In genomic region chr13:38036343-38037043, GRCm38 (mm10) we compare ENCODE assay signal across 8 mouse cellular contexts. TPM values are rescaled to one million over a fixed set of nuclear protein-coding genes. Genes with fewer than 3 reads are reported as not detected.
DNase-seq lines count a peak whose midpoint lies in the region; ATAC-seq and TF ChIP-seq lines count a peak whose summit lies in the region.

Gene Riok1 (plus strand): TSS chr13:38036995.

- H3K9ac ChIP-seq in ES-E14 (ENCODE audit: insufficient read depth, low read depth, low read length, poor library complexity, severe bottlenecking) = peak within 1 kb of the TSS; percentile 93
- peak within 1 kb of the TSS; percentile 97 for H3K9ac ChIP-seq in heart, embryonic 13.5 days
- H3K9ac ChIP-seq in stomach, postnatal 0 days (ENCODE audit: low read length) = peak within 1 kb of the TSS; percentile 94

- H3K27me3 ChIP-seq in heart, embryonic 13.5 days (replicated peaks) = no peaks in the 10 kb centered on the region
- no peaks in the 10 kb centered on the region for H3K27me3 ChIP-seq in stomach, postnatal 0 days (ENCODE audit: control insufficient read depth, insufficient read depth, low read length)

- peak within 1 kb of the TSS; percentile 98 for H3K4me2 ChIP-seq in heart, embryonic 13.5 days
- peak within 1 kb of the TSS; percentile 90 for H3K4me2 ChIP-seq in stomach, postnatal 0 days (replicated peaks; ENCODE audit: low read depth)

- no peak within 1 kb of the TSS for H3K27ac ChIP-seq in ES-E14 (ENCODE audit: insufficient read depth, low read depth, low read length, poor library complexity, severe bottlenecking)
- peak within 1 kb of the TSS; percentile 84 for H3K27ac ChIP-seq in heart, embryonic 13.5 days (replicated peaks)
- peak within 1 kb of the TSS; percentile 84 for H3K27ac ChIP-seq in stomach, postnatal 0 days (replicated peaks)

- 8% methylated on average over 37 of the region's 37 CpGs for WGBS in heart, embryonic 13.5 days
- WGBS in stomach, postnatal 0 days = 9% methylated on average over 37 of the region's 37 CpGs

- peak within 1 kb of the TSS; percentile 86 to 90 for H3K4me3 ChIP-seq in ES-E14 (ENCODE audit: insufficient read depth in 1 of 2, low read depth in 1 of 2, low read length in 2 of 2, poor library complexity in 1 of 2, severe bottlenecking in 1 of 2)
- peak within 1 kb of the TSS; percentile 83 for H3K4me3 ChIP-seq in heart, embryonic 13.5 days
- H3K4me3 ChIP-seq in stomach, postnatal 0 days (ENCODE audit: low read depth, low read length) = peak within 1 kb of the TSS; percentile 79

- H3K4me1 ChIP-seq in ES-E14 (ENCODE audit: control insufficient read depth in 2 of 2, insufficient read depth in 2 of 2, low read length in 2 of 2, poor library complexity in 1 of 2) = peaks cover 2 to 3% of the 10 kb centered on the region in 2 experiments
- peaks cover 23% of the 10 kb centered on the region for H3K4me1 ChIP-seq in heart, embryonic 13.5 days
- H3K4me1 ChIP-seq in stomach, postnatal 0 days (replicated peaks; ENCODE audit: control insufficient read depth, insufficient read depth) = no peaks in the 10 kb centered on the region; the same call in 1 of the 2 replicates

- intact Hi-C loops in gastrocnemius, postnatal 36 days (cut with DNase I) = loop anchor here (5.0 kb wide), 1 partner anchor 579 kb away; no protein-coding TSS in a partner anchor

- in situ Hi-C loops in ES-E14 (cut with MboI; ENCODE audit: low sequenced_read_pairs in 2 of 2, unreplicated experiment in 2 of 2) = no loop called here

- no peaks in the 10 kb centered on the region for H3K9me3 ChIP-seq in ES-E14 (ENCODE audit: control insufficient read depth, insufficient read depth, low read depth, low read length)
- no peaks in the 10 kb centered on the region for H3K9me3 ChIP-seq in heart, embryonic 13.5 days
- H3K9me3 ChIP-seq in stomach, postnatal 0 days (ENCODE audit: control insufficient read depth, low read length) = no peaks in the 10 kb centered on the region

- DNase-seq in gastrocnemius, postnatal 10 days = peak; percentile 6
- no peak for DNase-seq in gastrocnemius, postnatal 36 days
- no peak for DNase-seq in ES-E14 (ENCODE audit: low read depth, low spot score)
- peak; percentile 28 for DNase-seq in cerebellum, adult 9-11 months
- DNase-seq in layer of hippocampus, postnatal 10 days (ENCODE audit: low spot score in 2 of 2) = peak; percentile 5 to 17
- peak; percentile 1 for DNase-seq in lung, postnatal 14 days
- DNase-seq in stomach, postnatal 0 days (ENCODE audit: low spot score) = peak; percentile 19

- peak; percentile 60 for ATAC-seq in heart, embryonic 13.5 days (ENCODE audit: extremely low read depth, insufficient number of reproducible peaks, low FRiP score, low TSS enrichment)
- peak; percentile 66; the same call in 1 of the 2 replicates for ATAC-seq in stomach, postnatal 0 days (ENCODE audit: low FRiP score, low TSS enrichment)

- TF ChIP-seq CTCF in stomach, postnatal 0 days (IDR thresholded peaks at IDR 0.05; ENCODE audit: low read depth) = no peak

- TF ChIP-seq EP300 in stomach, postnatal 0 days (optimal IDR thresholded peaks at IDR 0.05) = no peak

- H3K36me3 ChIP-seq in ES-E14 (ENCODE audit: control insufficient read depth, insufficient read depth, low read length, poor library complexity, severe bottlenecking) = peaks cover 4% of the 10 kb centered on the region; the same call in 1 of the 2 replicates
- H3K36me3 ChIP-seq in heart, embryonic 13.5 days = peaks cover 20% of the 10 kb centered on the region
- H3K36me3 ChIP-seq in stomach, postnatal 0 days (ENCODE audit: control insufficient read depth, insufficient read depth, low read length) = peaks cover 2% of the 10 kb centered on the region; the same call in 1 of the 2 replicates

TF ChIP-seq in ES-E14, 5 proteins besides CTCF, POLR2A, EP300 and RAD21:
- TF ChIP-seq ZC3H11A (IDR thresholded peaks at IDR 0.05; ENCODE audit: borderline replicate concordance, low read depth, low read length) (no peak), ZNF384 (IDR thresholded peaks at IDR 0.05; ENCODE audit: low read depth, low read length) (peak; percentile 37; the same call in 1 of the 2 replicates), HCFC1 (IDR thresholded peaks at IDR 0.05; ENCODE audit: borderline replicate concordance, insufficient read depth, low read length) (no peak), CHD2 (IDR thresholded peaks at IDR 0.05; ENCODE audit: low read depth, low read length) (no peak)

RNA-seq across cellular contexts. Expression of gene Riok1, which starts in this region (rescaled TPM):
- 10 to 100 TPM; 11.2 to 14.6 TPM for total RNA-seq in gastrocnemius, postnatal 10 days (2021)
- total RNA-seq in gastrocnemius, postnatal 36 days (2021) = 1 to 10 TPM; 5.6 to 7.4 TPM
- total RNA-seq in ES-E14 (2012; rRNA removed) = 40.4 and 44.7 TPM in 2 replicates
- polyA plus RNA-seq in heart, embryonic 13.5 days (2015; fragmentation: Nextera tagmentation; extraction: Ambion mirVana) = 27.5 and 30.4 TPM in 2 replicates
- total RNA-seq in layer of hippocampus, postnatal 10 days (2021) = 10 to 100 TPM; 28.4 to 28.5 TPM
- polyA plus RNA-seq in stomach, postnatal 0 days (2015; fragmentation: Nextera tagmentation; extraction: Ambion mirVana) = 22.9 and 24.3 TPM in 2 replicates

Comparison
In these comparisons a context has a peak if more than half of its experiments do, and no peak if none do; other contexts are left out.
1. DNase-seq: peak in gastrocnemius, postnatal 10 days (single experiment), cerebellum, adult 9-11 months (single experiment), layer of hippocampus, postnatal 10 days (2 of 2), lung, postnatal 14 days (single experiment) and stomach, postnatal 0 days (single experiment); none in gastrocnemius, postnatal 36 days (0 of 2) and ES-E14 (single experiment).
2. Peak in every context shown above with its lines, with median percentiles within 50 percentile points of each other: H3K4me3 ChIP-seq and H3K9ac ChIP-seq.